Mouse (Mus musculus): ENCODE measurements around the gene Phyhd1. TPM values are rescaled to one million over a fixed set of nuclear protein-coding genes. Genes with fewer than 3 reads are reported as not detected.

Phyhd1 gene
- polyA plus RNA-seq (2015; fragmentation: Nextera tagmentation; extraction: Ambion mirVana), result 8.4 and 10.1 TPM in 2 replicates

- H3K9ac ChIP-seq, result peak within 1 kb of the TSS; percentile 36
- peaks cover 25% of the 10 kb centered on the region for H3K36me3 ChIP-seq
- WGBS, result 16% methylated on average over 5 of the region's 5 CpGs
- H3K9me3 ChIP-seq (replicated peaks), result no peaks in the 10 kb centered on the region
- H3K4me3 ChIP-seq, result peak within 1 kb of the TSS; percentile 9; the same call in 1 of the 2 replicates
- peak within 1 kb of the TSS; percentile 29 for H3K4me2 ChIP-seq
- peaks cover 64% of the 10 kb centered on the region for H3K4me1 ChIP-seq (replicated peaks)
- H3K27me3 ChIP-seq, result no peaks in the 10 kb centered on the region
- H3K27ac ChIP-seq, result peak within 1 kb of the TSS; percentile 97
- ATAC-seq (replicated peaks; ENCODE audit: insufficient number of reproducible peaks, insufficient read depth, low FRiP score, low read depth), result peak; percentile 68
These were observed at the start of gene Phyhd1 for GRCm38 (mm10) chr2:30265767-30266253. TSS of gene Phyhd1 (plus strand) at chr2:30266203.

GRCm38 (mm10) chr2:30216293-30216692 lies 49.7 kb upstream of the Phyhd1 start:
- no peaks in the 10 kb centered on the region for H3K4me1 ChIP-seq (replicated peaks)
- H3K9ac ChIP-seq, result no peak overlapping the region
- no peaks in the 10 kb centered on the region for H3K36me3 ChIP-seq
- H3K4me2 ChIP-seq, result no peak overlapping the region
- WGBS, result 93% methylated on average over 5 of the region's 5 CpGs
- no peaks in the 10 kb centered on the region for H3K9me3 ChIP-seq (replicated peaks)
- H3K27me3 ChIP-seq, result no peaks in the 10 kb centered on the region
- no peak overlapping the region for H3K27ac ChIP-seq
- ATAC-seq (replicated peaks; ENCODE audit: insufficient number of reproducible peaks, insufficient read depth, low FRiP score, low read depth), result no peak
- H3K4me3 ChIP-seq, result no peak overlapping the region

- Histone ChIP-seq H3K36me3 (peaks cover 3% of the 10 kb centered on the region; the same call in 1 of the 2 replicates), H3K4me1 (replicated peaks) (peaks cover 29% of the 10 kb centered on the region), H3K27me3 (no peaks in the 10 kb centered on the region), H3K27ac (no peak overlapping the region), H3K9me3 (replicated peaks) (0 out of 2 replicates have a peak, but pooled peaks cover 2% of the 10 kb centered on the region), H3K4me2 (no peak overlapping the region), H3K9ac (no peak overlapping the region), H3K4me3 (no peak overlapping the region)
- 73% methylated on average over 5 of the region's 5 CpGs for WGBS
- ATAC-seq (replicated peaks; ENCODE audit: insufficient number of reproducible peaks, insufficient read depth, low FRiP score, low read depth), result no peak
These were observed 30.4 kb upstream of the Phyhd1 start for GRCm38 (mm10) chr2:30235593-30235992.

- Histone ChIP-seq H3K4me1 (replicated peaks) (peaks cover 40% of the 10 kb centered on the region), H3K36me3 (peaks cover 11% of the 10 kb centered on the region; the same call in 1 of the 2 replicates), H3K4me2 (peak overlapping the region; percentile 83), H3K9me3 (replicated peaks) (no peaks in the 10 kb centered on the region), H3K9ac (peak overlapping the region; percentile 77), H3K27ac (peak overlapping the region; percentile 96), H3K4me3 (peak overlapping the region; percentile 89), H3K27me3 (no peaks in the 10 kb centered on the region)
- 1% methylated on average over 18 of the region's 18 CpGs for WGBS
- ATAC-seq (replicated peaks; ENCODE audit: insufficient number of reproducible peaks, insufficient read depth, low FRiP score, low read depth), result no peak
These were observed 29.4 kb upstream of the Phyhd1 start for GRCm38 (mm10) chr2:30236426-30237198.

GRCm38 (mm10) chr2:30237199-30237880 lies 28.7 kb upstream of the Phyhd1 start, which contains the start of gene Lrrc8a:
TSS of gene Lrrc8a (plus strand) at chr2:30237715.
- H3K4me1 ChIP-seq (replicated peaks), result peaks cover 47% of the 10 kb centered on the region
- H3K27ac ChIP-seq, result peak within 1 kb of the TSS; percentile 96
- no peaks in the 10 kb centered on the region for H3K9me3 ChIP-seq (replicated peaks)
- ATAC-seq (replicated peaks; ENCODE audit: insufficient number of reproducible peaks, insufficient read depth, low FRiP score, low read depth), result peak; percentile 93
- WGBS, result under 1% methylated on average over 56 of the region's 67 CpGs
- H3K36me3 ChIP-seq, result peaks cover 11% of the 10 kb centered on the region; the same call in 1 of the 2 replicates
- peak within 1 kb of the TSS; percentile 83 for H3K4me2 ChIP-seq
- H3K4me3 ChIP-seq, result peak within 1 kb of the TSS; percentile 89
- peak within 1 kb of the TSS; percentile 92 for H3K9ac ChIP-seq
- H3K27me3 ChIP-seq, result no peaks in the 10 kb centered on the region

- under 1% methylated on average over 42 of the region's 42 CpGs for WGBS
- ATAC-seq (replicated peaks; ENCODE audit: insufficient number of reproducible peaks, insufficient read depth, low FRiP score, low read depth), result peak; percentile 78
These were observed 28.1 kb upstream of the Phyhd1 start for GRCm38 (mm10) chr2:30237881-30238280.

GRCm38 (mm10) chr2:30238906-30239465 lies 27.0 kb upstream of the Phyhd1 start:
- Histone ChIP-seq H3K4me1 (replicated peaks) (peaks cover 60% of the 10 kb centered on the region), H3K27me3 (no peaks in the 10 kb centered on the region), H3K36me3 (peaks cover 20% of the 10 kb centered on the region; the same call in 1 of the 2 replicates), H3K9ac (peak overlapping the region; percentile 92), H3K27ac (peak overlapping the region; percentile 96), H3K9me3 (replicated peaks) (no peaks in the 10 kb centered on the region), H3K4me2 (peak overlapping the region; percentile 83), H3K4me3 (peak overlapping the region; percentile 89)
- no peak for ATAC-seq (replicated peaks; ENCODE audit: insufficient number of reproducible peaks, insufficient read depth, low FRiP score, low read depth)
- 57% methylated on average over 3 of the region's 3 CpGs for WGBS

More at GRCm38 (mm10) chr2:30237881-30238280, 28.1 kb upstream of the Phyhd1 start:
- H3K27ac ChIP-seq, result peak overlapping the region; percentile 96
- no peaks in the 10 kb centered on the region for H3K27me3 ChIP-seq
- peak overlapping the region; percentile 89 for H3K4me3 ChIP-seq
- H3K36me3 ChIP-seq, result peaks cover 11% of the 10 kb centered on the region; the same call in 1 of the 2 replicates
- no peaks in the 10 kb centered on the region for H3K9me3 ChIP-seq (replicated peaks)
- H3K4me2 ChIP-seq, result peak overlapping the region; percentile 83
- peaks cover 52% of the 10 kb centered on the region for H3K4me1 ChIP-seq (replicated peaks)
- peak overlapping the region; percentile 92 for H3K9ac ChIP-seq

- Histone ChIP-seq H3K27me3 (no peaks in the 10 kb centered on the region), H3K27ac (peak overlapping the region; percentile 96), H3K4me3 (peak overlapping the region; percentile 89), H3K4me1 (replicated peaks) (peaks cover 63% of the 10 kb centered on the region), H3K9ac (peak overlapping the region; percentile 20; the same call in 1 of the 2 replicates), H3K9me3 (replicated peaks) (no peaks in the 10 kb centered on the region), H3K36me3 (peaks cover 28% of the 10 kb centered on the region), H3K4me2 (peak overlapping the region; percentile 83)
- peak; percentile 30 for ATAC-seq (replicated peaks; ENCODE audit: insufficient number of reproducible peaks, insufficient read depth, low FRiP score, low read depth)
- WGBS, result 19% methylated on average over 4 of the region's 4 CpGs
These were observed 26.2 kb upstream of the Phyhd1 start for GRCm38 (mm10) chr2:30239777-30240176.

- H3K4me3 ChIP-seq, result peak within 1 kb of the TSS; percentile 89
- peak within 1 kb of the TSS; percentile 96 for H3K27ac ChIP-seq
- H3K9ac ChIP-seq, result peak within 1 kb of the TSS; percentile 20
- no peak for ATAC-seq (replicated peaks; ENCODE audit: insufficient number of reproducible peaks, insufficient read depth, low FRiP score, low read depth)
- H3K4me1 ChIP-seq (replicated peaks), result peaks cover 67% of the 10 kb centered on the region
- no peaks in the 10 kb centered on the region for H3K9me3 ChIP-seq (replicated peaks)
- WGBS, result 43% methylated on average over 2 of the region's 2 CpGs
- peak within 1 kb of the TSS; percentile 83 for H3K4me2 ChIP-seq
- peaks cover 30% of the 10 kb centered on the region for H3K36me3 ChIP-seq
- no peaks in the 10 kb centered on the region for H3K27me3 ChIP-seq
These were observed 25.7 kb upstream of the Phyhd1 start, which contains the start of gene Gm28035 for GRCm38 (mm10) chr2:30240267-30240666. TSS of gene Gm28035 (plus strand) at chr2:30240567.

GRCm38 (mm10) chr2:30242509-30242908 lies 23.5 kb upstream of the Phyhd1 start:
- Histone ChIP-seq H3K27me3 (no peaks in the 10 kb centered on the region), H3K4me2 (no peak overlapping the region), H3K9me3 (replicated peaks) (no peaks in the 10 kb centered on the region), H3K9ac (no peak overlapping the region), H3K4me1 (replicated peaks) (peaks cover 68% of the 10 kb centered on the region), H3K36me3 (peaks cover 30% of the 10 kb centered on the region), H3K27ac (peak overlapping the region; percentile 74), H3K4me3 (no peak overlapping the region)
- WGBS, result 49% methylated on average over 4 of the region's 4 CpGs
- peak; percentile 31; the same call in 1 of the 2 replicates for ATAC-seq (replicated peaks; ENCODE audit: insufficient number of reproducible peaks, insufficient read depth, low FRiP score, low read depth)

Measured in heart, embryonic 15.5 days (tissue).